Mouse (Mus musculus) lung, embryonic 15.5 days (tissue): Measurements from ENCODE around the gene Ppp1r12b. TPM values are rescaled to one million over a fixed set of nuclear protein-coding genes. Genes with fewer than 3 reads are reported as not detected.

Experiments
- ATAC-seq: fragments of 200-750 bp; cut with Nextera tagmentation; 2 replicates; pipeline ENCODE4 v1.8.0; 2017; ENCODE audit warnings: moderate number of reproducible peaks, borderline replicate concordance; ENCODE audit not compliant: low FRiP score, low TSS enrichment; ENCODE audit errors: extremely low read depth
- H3K27ac ChIP-seq: fragments of 300-500 bp; sonication (generic); 2 replicates; pipeline ENCODE4 v1.5.1; 2015; ENCODE audit warnings: moderate library complexity, mild to moderate bottlenecking, inconsistent platforms
- H3K27me3 ChIP-seq: fragments of 300-500 bp; sonication (generic); 2 replicates; pipeline ENCODE4 v1.6.1; 2015; ENCODE audit warnings: inconsistent platforms
- H3K36me3 ChIP-seq: fragments of 300-500 bp; sonication (generic); 2 replicates; pipeline ENCODE4 v1.6.1; 2015; ENCODE audit warnings: inconsistent platforms
- H3K4me1 ChIP-seq: fragments of 300-500 bp; sonication (generic); 2 replicates; pipeline ENCODE4 v1.6.1; 2015; ENCODE audit warnings: inconsistent platforms
- H3K4me2 ChIP-seq: fragments of 300-500 bp; sonication (generic); 2 replicates; pipeline ENCODE4 v1.6.1; 2015; ENCODE audit warnings: inconsistent platforms, mild to moderate bottlenecking, moderate library complexity
- H3K4me3 ChIP-seq: fragments of 300-500 bp; sonication (generic); 2 replicates; pipeline ENCODE4 v1.5.1; 2015; ENCODE audit warnings: mild to moderate bottlenecking, inconsistent platforms
- H3K9ac ChIP-seq: fragments of 300-500 bp; sonication (generic); 2 replicates; pipeline ENCODE4 v1.6.1; 2015; ENCODE audit warnings: inconsistent platforms
- H3K9me3 ChIP-seq: fragments of 300-500 bp; sonication (generic); 2 replicates; pipeline ENCODE4 v1.6.1; 2016; ENCODE audit warnings: inconsistent platforms
- WGBS: fragments of 180-500 bp; shearing (Covaris S2); methylation state at CpG from one replicate; pipeline ENCODE4 v1.1.7; 2015; 5-methylcytosine and 5-hydroxymethylcytosine counted together
- microRNA-seq: library from miRNA; unstranded; fragments of <30 nt; microRNA quantifications from one replicate; pipeline ENCODE4, GENCODE M21; 2016
- polyA plus RNA-seq: library from polyadenylated mRNA; unstranded; fragments of >200 nt; fragmentation: Nextera tagmentation; extraction: Ambion mirVana; gene quantifications from 2 replicates; pipeline ENCODE4 v1.2.1, GENCODE M21; 2015

Gene Ppp1r12b
- polyA plus RNA-seq, 1 experiment from 2014 or later, result 11.2 TPM

DNA sequence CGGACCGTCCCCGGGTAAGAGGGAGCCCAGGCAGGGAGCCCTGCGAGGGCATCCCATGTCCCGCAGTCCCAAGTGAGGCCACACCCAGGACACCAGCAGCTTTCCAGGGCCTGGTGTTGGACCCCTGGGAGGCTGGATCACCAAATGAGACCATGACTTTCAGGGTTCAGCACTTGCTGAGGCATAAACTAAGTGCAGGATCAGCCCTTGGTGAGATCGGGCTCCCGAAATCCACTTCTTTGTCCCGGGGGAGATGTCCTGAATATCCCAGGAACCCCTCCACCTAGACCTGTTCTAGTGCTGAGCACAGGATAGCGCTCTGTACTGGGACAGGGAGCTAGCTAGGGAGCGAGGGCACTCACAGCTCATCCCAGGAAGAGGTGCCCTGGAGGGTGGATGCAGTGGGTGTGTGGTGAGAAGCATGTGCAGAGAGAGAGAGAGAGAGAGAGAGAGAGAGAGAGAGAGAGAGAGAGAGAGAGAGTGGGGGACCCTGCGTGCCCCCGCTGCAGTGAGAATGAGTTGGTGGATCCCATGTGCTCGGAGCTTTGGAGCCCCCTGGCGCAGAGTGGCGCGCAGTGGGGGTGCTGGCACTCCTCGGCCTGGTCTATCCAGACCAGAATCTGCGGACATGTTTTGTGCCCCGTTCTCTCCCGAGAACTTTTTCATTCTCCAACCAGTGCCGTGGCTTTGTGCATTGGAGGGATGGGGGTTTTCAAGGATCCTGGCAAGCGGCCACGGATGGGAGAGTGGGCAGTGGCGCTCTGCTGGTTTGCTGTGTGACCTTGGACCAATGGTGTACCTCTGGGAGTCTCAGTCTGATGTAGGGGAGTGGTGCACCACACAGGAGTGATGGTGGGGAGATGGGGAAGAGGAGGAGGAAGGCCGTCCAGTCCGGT is 246.1 kb downstream of the Ppp1r12b start:
- ATAC-seq, result no peak
- Histone ChIP-seq H3K4me1 (peaks cover 30% of the 10 kb centered on the region), H3K4me2 (peak overlapping the region; percentile 90), H3K9me3 (no peaks in the 10 kb centered on the region), H3K4me3 (peak overlapping the region; percentile 42), H3K36me3 (no peaks in the 10 kb centered on the region), H3K9ac (0 out of 2 replicates have a peak overlapping the region, but pooled peaks have one; percentile 14), H3K27me3 (peaks cover 74% of the 10 kb centered on the region), H3K27ac (no peak overlapping the region)
- 22% methylated on average over 26 of the region's 26 CpGs for WGBS

DNA sequence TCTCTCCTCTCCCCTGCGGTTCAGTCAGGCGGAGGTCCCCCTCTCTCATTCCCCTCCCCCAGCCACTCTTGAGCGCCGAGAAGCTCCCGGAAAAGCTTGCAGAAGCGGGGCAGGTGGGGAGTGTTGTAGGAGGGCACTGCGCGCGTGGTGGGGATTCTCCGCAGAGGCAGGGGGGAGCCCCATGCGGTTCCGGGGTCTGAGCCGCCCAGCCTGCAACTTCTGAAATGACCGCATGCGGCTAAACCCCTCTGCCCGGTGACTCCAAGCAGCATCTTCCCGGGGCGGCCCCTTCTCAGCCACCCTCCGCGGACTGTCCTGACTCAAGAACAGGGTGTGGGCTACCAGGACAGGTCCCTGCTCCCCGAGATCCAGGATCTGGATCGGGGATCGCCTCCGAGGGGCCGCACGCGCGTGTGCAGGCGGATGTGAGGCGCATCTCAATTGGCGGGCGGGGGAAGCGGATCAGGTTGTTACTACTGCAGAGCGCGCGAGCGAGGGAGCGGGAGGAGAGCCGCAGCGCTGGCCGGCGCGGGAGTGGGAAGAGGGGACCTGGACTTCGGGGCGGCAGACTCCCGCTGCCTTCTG is 246.8 kb downstream of the Ppp1r12b start:
- under 1% methylated on average over 46 of the region's 46 CpGs for WGBS
- no peak for ATAC-seq
- Histone ChIP-seq H3K36me3 (no peaks in the 10 kb centered on the region), H3K27ac (no peak overlapping the region), H3K9me3 (no peaks in the 10 kb centered on the region), H3K4me2 (peak overlapping the region; percentile 90), H3K27me3 (peaks cover 73% of the 10 kb centered on the region), H3K9ac (0 out of 2 replicates have a peak overlapping the region, but pooled peaks have one; percentile 14), H3K4me1 (peaks cover 23% of the 10 kb centered on the region), H3K4me3 (peak overlapping the region; percentile 42)

DNA sequence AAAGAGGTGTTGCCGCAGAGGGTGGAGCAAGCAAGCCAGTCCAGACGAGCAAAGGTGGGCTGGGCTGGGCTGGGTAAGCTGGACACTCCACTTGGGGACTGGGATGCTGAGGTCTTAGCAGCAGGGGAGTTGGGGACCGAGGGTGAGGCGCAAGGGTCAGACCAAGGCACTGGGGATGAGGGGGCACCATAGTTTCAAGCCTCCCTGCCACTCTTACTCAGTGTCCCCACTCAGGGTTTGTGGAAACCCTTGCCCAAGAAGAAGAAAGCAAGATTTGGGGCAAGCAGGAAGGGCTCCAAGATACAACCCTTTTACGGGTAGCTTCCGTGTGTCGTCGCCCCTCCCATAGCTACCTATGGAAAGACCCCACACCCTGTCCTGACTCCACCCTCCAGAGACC is 247.5 kb downstream of the Ppp1r12b start:
- Histone ChIP-seq H3K9me3 (no peaks in the 10 kb centered on the region), H3K27ac (no peak overlapping the region), H3K36me3 (no peaks in the 10 kb centered on the region), H3K27me3 (peaks cover 69% of the 10 kb centered on the region), H3K4me1 (peaks cover 17% of the 10 kb centered on the region), H3K4me2 (peak overlapping the region; percentile 90), H3K4me3 (peak overlapping the region; percentile 42), H3K9ac (no peak overlapping the region)
- ATAC-seq, result no peak
- WGBS, result 10% methylated on average over 8 of the region's 8 CpGs

DNA sequence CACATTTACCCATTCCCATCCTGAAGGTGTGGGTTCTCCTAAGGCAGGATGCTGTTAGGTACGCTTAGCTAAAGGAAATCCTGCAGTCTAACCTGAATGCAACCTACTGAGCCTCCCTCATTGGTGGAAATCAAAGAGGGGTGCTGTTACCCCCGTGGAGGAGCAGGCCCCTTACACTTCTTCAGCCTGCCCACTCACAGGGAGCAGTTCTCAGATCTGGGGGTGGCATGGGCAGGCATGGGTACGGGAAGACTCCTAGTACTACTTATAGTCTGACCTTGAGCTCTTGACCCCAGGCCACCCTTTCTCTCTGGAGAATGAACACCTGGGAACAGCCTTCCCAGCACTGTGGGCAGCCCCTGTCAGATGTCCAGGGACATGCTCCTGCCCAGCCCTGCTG is 248.2 kb downstream of the Ppp1r12b start:
- H3K4me2 ChIP-seq, result no peak overlapping the region
- no peak overlapping the region for H3K27ac ChIP-seq
- peaks cover 69% of the 10 kb centered on the region for H3K27me3 ChIP-seq
- no peaks in the 10 kb centered on the region for H3K36me3 ChIP-seq
- no peak overlapping the region for H3K4me3 ChIP-seq
- no peak overlapping the region for H3K9ac ChIP-seq
- 73% methylated on average over 3 of the region's 3 CpGs for WGBS
- ATAC-seq, result no peak
- H3K9me3 ChIP-seq, result no peaks in the 10 kb centered on the region
- H3K4me1 ChIP-seq, result peaks cover 10% of the 10 kb centered on the region

DNA sequence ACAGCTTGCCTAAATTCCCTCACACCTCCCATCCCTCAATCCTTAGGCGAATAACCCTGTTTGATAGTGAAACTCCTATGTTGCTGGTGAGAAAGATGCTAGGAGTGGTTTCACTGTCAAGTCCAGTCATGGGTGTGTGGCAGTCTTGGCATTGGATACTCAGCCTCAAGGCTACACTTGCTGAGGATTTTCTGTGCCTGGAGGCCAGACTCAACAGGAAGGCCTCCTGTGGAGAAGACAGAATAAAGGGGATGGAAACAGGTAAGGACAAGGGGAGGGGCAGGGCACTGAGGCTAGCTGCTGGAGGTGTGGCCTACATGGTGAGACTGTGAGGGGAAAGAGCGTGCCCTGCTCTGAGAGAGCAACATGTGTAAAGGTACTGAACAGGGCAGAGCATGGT is 249.2 kb downstream of the Ppp1r12b start:
- ATAC-seq, result no peak
- Histone ChIP-seq H3K27ac (no peak overlapping the region), H3K4me3 (no peak overlapping the region), H3K27me3 (peaks cover 63% of the 10 kb centered on the region), H3K4me2 (no peak overlapping the region), H3K9me3 (no peaks in the 10 kb centered on the region), H3K36me3 (no peaks in the 10 kb centered on the region), H3K4me1 (peaks cover 10% of the 10 kb centered on the region), H3K9ac (no peak overlapping the region)
- 66% methylated on average over 2 of the region's 2 CpGs for WGBS

Small RNA genes lying within 50 kb of the gene (microRNA-seq; reads per million reads assigned to microRNA genes)
- not detected for gene Gm22232

Other genes with a start within 250 kb of the Ppp1r12b start
- gene Ube2t, start 6.6 kb upstream of the Ppp1r12b start, polyA plus RNA-seq, result 40.9 and 41.2 TPM in 2 replicates
- 11.6 and 12.8 TPM in 2 replicates for gene Lgr6, start 149.3 kb upstream of the Ppp1r12b start, polyA plus RNA-seq
- 2.9 and 5.8 TPM in 2 replicates for gene Ptpn7, start 176.8 kb upstream of the Ppp1r12b start, polyA plus RNA-seq
- 42.7 and 47.0 TPM in 2 replicates for gene Arl8a, start 190.9 kb upstream of the Ppp1r12b start, polyA plus RNA-seq
- 0.10 TPM in 1 of 2 replicates, not detected in the other for gene Gpr37l1, start 211.7 kb upstream of the Ppp1r12b start, polyA plus RNA-seq